Mouse (Mus musculus) CH12.LX (cell line): ENCODE data around the gene Pard6a. TPM values are rescaled to one million over a fixed set of nuclear protein-coding genes. Genes with fewer than 3 reads are reported as not detected.

Source experiments
- DNase-seq: peaks from one replicate; pipeline ENCODE4 v3.0.0-alpha.2; 2013; ENCODE audit errors: extremely low read depth
- H3K27ac ChIP-seq: 2 replicates; pipeline ENCODE4 v1.5.1; 2012; ENCODE audit warnings: low read depth, mild to moderate bottlenecking, control low read depth, moderate library complexity; ENCODE audit not compliant: insufficient read depth
- H3K27me3 ChIP-seq: replicated peaks from 2 replicates; pipeline ENCODE3; 2012; ENCODE audit warnings: inconsistent platforms
- H3K36me3 ChIP-seq, 2 experiments: replicated peaks in 1 of 2; 2 replicates each; pipeline versions ENCODE3 to v1.6.1; 2012; ENCODE audit warnings: inconsistent platforms in 1 of 2, low read length in 1 of 2, mild to moderate bottlenecking in 1 of 2, mixed read lengths in 1 of 2, moderate library complexity in 1 of 2; ENCODE audit not compliant: control insufficient read depth in 1 of 2, insufficient read depth in 1 of 2
- H3K4me1 ChIP-seq, 2 experiments: 2 replicates each; pipeline ENCODE4 v1.6.1; 2012; ENCODE audit warnings: inconsistent platforms in 1 of 2, moderate library complexity in 1 of 2; ENCODE audit not compliant: insufficient read depth in 2 of 2, control insufficient read depth in 1 of 2
- H3K4me2 ChIP-seq: 2 replicates; pipeline ENCODE4 v1.6.1; 2012; ENCODE audit warnings: low read depth, mild to moderate bottlenecking, control low read depth; ENCODE audit not compliant: poor library complexity, insufficient read depth, severe bottlenecking
- H3K4me3 ChIP-seq, 3 experiments: fragments of 150-350 bp in 1 of 3; sonication (generic) in 1 of 3; replicated peaks in 1 of 3; 2 replicates each; pipeline versions ENCODE3 to v1.5.1; 2011 to 2012; ENCODE audit warnings: low read depth in 2 of 3, low read length in 2 of 3, mild to moderate bottlenecking in 2 of 3, moderate library complexity in 2 of 3, control low read depth in 1 of 3, improper control_type of control experiment in 1 of 3, inconsistent platforms in 1 of 3, mixed read lengths in 1 of 3; ENCODE audit not compliant: poor library complexity in 1 of 3
- H3K79me2 ChIP-seq: replicated peaks from 2 replicates; pipeline ENCODE4 v1.6.1; 2012; ENCODE audit warnings: mild to moderate bottlenecking, moderate library complexity; ENCODE audit not compliant: control insufficient read depth, poor library complexity, insufficient read depth, severe bottlenecking; ENCODE audit errors: extremely low read depth
- H3K9ac ChIP-seq: 2 replicates; pipeline ENCODE4 v1.6.1; 2012; ENCODE audit warnings: low read depth, mild to moderate bottlenecking, control low read depth, moderate library complexity; ENCODE audit not compliant: insufficient read depth
- H3K9me3 ChIP-seq: replicated peaks from 2 replicates; pipeline ENCODE3; 2012; ENCODE audit warnings: low read length, inconsistent platforms, mixed read lengths
- CHD1 ChIP-seq: IDR thresholded peaks from 2 replicates; pipeline ENCODE4 v1.6.1; 2012; ENCODE audit warnings: low read depth, low read length, improper control_type of control experiment, inconsistent platforms
- CHD2 ChIP-seq: IDR thresholded peaks from 2 replicates; pipeline ENCODE4 v1.6.1; 2011; ENCODE audit warnings: low read length, improper control_type of control experiment
- CTCF ChIP-seq, 2 experiments: IDR thresholded peaks in 1 of 2; conservative IDR thresholded peaks in 1 of 2; 2 replicates each; pipeline ENCODE4 v1.5.1; 2011 to 2012; ENCODE audit warnings: low read depth in 2 of 2, low read length in 2 of 2, improper control_type of control experiment in 1 of 2, inconsistent platforms in 1 of 2, mild to moderate bottlenecking in 1 of 2, moderate library complexity in 1 of 2
- ELF1 ChIP-seq: IDR thresholded peaks from 2 replicates; pipeline ENCODE4 v1.6.1; 2014; ENCODE audit warnings: low read depth, mild to moderate bottlenecking, inconsistent platforms, low read length, improper control_type of control experiment
- HCFC1 ChIP-seq: IDR thresholded peaks from 2 replicates; pipeline ENCODE4 v1.6.1; 2012; ENCODE audit warnings: low read depth, mild to moderate bottlenecking, inconsistent platforms, low read length, improper control_type of control experiment
- IRF4 ChIP-seq: IDR thresholded peaks from 2 replicates; pipeline ENCODE4 v1.6.1; 2014; ENCODE audit warnings: low read depth, mild to moderate bottlenecking, inconsistent platforms, low read length, improper control_type of control experiment
- JUN ChIP-seq: IDR thresholded peaks from 2 replicates; pipeline ENCODE4 v1.6.1; 2011; ENCODE audit warnings: low read depth, mild to moderate bottlenecking, low read length, improper control_type of control experiment, moderate library complexity; ENCODE audit not compliant: insufficient read depth
- KAT2A ChIP-seq: IDR thresholded peaks from 2 replicates; pipeline ENCODE4 v1.6.1; 2012; ENCODE audit warnings: low read length, improper control_type of control experiment, inconsistent platforms; ENCODE audit not compliant: insufficient replicate concordance
- MAX ChIP-seq: IDR thresholded peaks from 2 replicates; pipeline ENCODE4 v1.6.1; 2011; ENCODE audit warnings: low read length, improper control_type of control experiment
- MAZ ChIP-seq: IDR thresholded peaks from 2 replicates; pipeline ENCODE4 v1.6.1; 2012; ENCODE audit warnings: low read depth, mild to moderate bottlenecking, inconsistent platforms, low read length, improper control_type of control experiment, moderate library complexity
- MYC ChIP-seq: IDR thresholded peaks from 2 replicates; pipeline ENCODE4 v1.6.1; 2011; ENCODE audit warnings: low read depth, mild to moderate bottlenecking, improper control_type of control experiment, low read length
- NELFE ChIP-seq: IDR thresholded peaks from 2 replicates; pipeline ENCODE4 v1.6.1; 2011; ENCODE audit warnings: low read depth, low read length, improper control_type of control experiment
- NRF1 ChIP-seq: IDR thresholded peaks from 2 replicates; pipeline ENCODE4 v1.6.1; 2014; ENCODE audit warnings: low read depth, mild to moderate bottlenecking, inconsistent platforms, low read length, improper control_type of control experiment, moderate library complexity
- PAX5 ChIP-seq: IDR thresholded peaks from 2 replicates; pipeline ENCODE4 v1.6.1; 2012; ENCODE audit warnings: low read length, inconsistent platforms, mixed read lengths
- POLR2A ChIP-seq: IDR thresholded peaks from 2 replicates; pipeline ENCODE4 v1.6.1; 2011; ENCODE audit warnings: low read depth, mild to moderate bottlenecking, improper control_type of control experiment, low read length
- RAD21 ChIP-seq: IDR thresholded peaks from 2 replicates; pipeline ENCODE4 v1.6.1; 2011; ENCODE audit warnings: low read depth, mild to moderate bottlenecking, low read length, improper control_type of control experiment, moderate library complexity
- SIN3A ChIP-seq: IDR thresholded peaks from 2 replicates; pipeline ENCODE4 v1.6.1; 2012; ENCODE audit warnings: low read length, improper control_type of control experiment, inconsistent platforms
- SMC3 ChIP-seq: IDR thresholded peaks from 2 replicates; pipeline ENCODE4 v1.6.1; 2011; ENCODE audit warnings: low read depth, low read length, improper control_type of control experiment
- USF1 ChIP-seq: IDR thresholded peaks from 2 replicates; pipeline ENCODE4 v1.6.1; 2014; ENCODE audit warnings: low read depth, mild to moderate bottlenecking, inconsistent platforms, low read length, improper control_type of control experiment
- ZMIZ1 ChIP-seq: IDR thresholded peaks from 2 replicates; pipeline ENCODE4 v1.6.1; 2012; ENCODE audit warnings: low read depth, mild to moderate bottlenecking, inconsistent platforms, low read length, improper control_type of control experiment
- ZNF384 ChIP-seq: IDR thresholded peaks from 2 replicates; pipeline ENCODE4 v1.6.1; 2012; ENCODE audit warnings: low read depth, low read length, improper control_type of control experiment, inconsistent platforms
- dilution Hi-C: fragments of 300-500 bp; cut with MboI; formaldehyde crosslinking; loops from 2 replicates; pipeline ENCODE4 v1.14.3; 2020; ENCODE audit warnings: low sequenced_read_pairs; ENCODE audit not compliant: extremely low pct_unique_long_range_greater_than_20kb, extremely low pct_ligation_motif_present
- in situ Hi-C: fragments of 300-500 bp; cut with MboI; formaldehyde crosslinking; loops from 3 replicates; pipeline ENCODE4 v1.14.3; 2019; ENCODE audit warnings: low sequenced_read_pairs, low pct_ligation_motif_present, low pct_unique_long_range_greater_than_20kb, mixed read lengths
- polyA plus RNA-seq: library from polyadenylated mRNA; unstranded; fragments of >175 nt; gene quantifications from 2 replicates; pipeline ENCODE4 v1.2.1, GENCODE M21; 2012; ENCODE audit warnings: low read depth; ENCODE audit not compliant: insufficient read length
- total RNA-seq, 2 experiments: library from RNA; depleted of rRNA; stranded (reverse); fragments of 300-350 nt in 1 of 2; fragments of >200 nt in 1 of 2; gene quantifications; 2 replicates each; pipeline ENCODE4 v1.2.3; 2012 to 2014

Pard6a gene
- total and polyA plus RNA-seq, 3 experiments, result 15.9 to 32.3 (median 23.3) TPM

- no peak for DNase-seq
- in situ Hi-C loops, result no loop called here
- H3K9me3 ChIP-seq, result no peaks in the 10 kb centered on the region
- H3K79me2 ChIP-seq, result no peaks in the 10 kb centered on the region
- peaks cover 3 to 28% of the 10 kb centered on the region in 2 experiments for H3K36me3 ChIP-seq
- no peak overlapping the region for H3K4me3 ChIP-seq
- TF ChIP-seq KAT2A, result no peak
- TF ChIP-seq USF1, result no peak
- no peak for TF ChIP-seq POLR2A
- TF ChIP-seq SMC3, result no peak
- no peak for TF ChIP-seq ELF1
- no peak for TF ChIP-seq JUN
- TF ChIP-seq CHD1, result no peak
- no peak for TF ChIP-seq MYC
- TF ChIP-seq MAX, result no peak
- no peak for TF ChIP-seq IRF4
- TF ChIP-seq SIN3A, result no peak
- TF ChIP-seq MAZ, result no peak
- TF ChIP-seq NELFE, result no peak
- TF ChIP-seq PAX5, result no peak
- TF ChIP-seq NRF1, result no peak
- no peak for TF ChIP-seq CTCF (conservative IDR thresholded peaks at IDR 0.05 in 1 of 2, IDR thresholded peaks at IDR 0.05 in 1 of 2; ENCODE audit: low read depth in 2 of 2, low read length in 2 of 2)
- TF ChIP-seq RAD21, result no peak
- TF ChIP-seq, all 38 proteins: peak for 0
- dilution Hi-C loops, result no loop called here
- no peaks in the 10 kb centered on the region for H3K27me3 ChIP-seq
- no peak overlapping the region for H3K27ac ChIP-seq
- H3K4me2 ChIP-seq, result no peak overlapping the region
- H3K4me1 ChIP-seq, result peaks cover 0 to 18% of the 10 kb centered on the region in 2 experiments; a peak in 2 of 4 replicates
- H3K9ac ChIP-seq, result no peak overlapping the region
Observed at GRCm38 (mm10) chr8:105727397-105728124, 26.6 kb downstream of the Pard6a start.

GRCm38 (mm10) chr8:105732186-105732585 is 31.2 kb downstream of the Pard6a start:
- dilution Hi-C loops, result no loop called here
- Histone ChIP-seq H3K9me3 (no peaks in the 10 kb centered on the region), H3K9ac (no peak overlapping the region), H3K27ac (no peak overlapping the region), H3K36me3 (peaks cover 0 to 9% of the 10 kb centered on the region in 2 experiments), H3K4me1 (peaks cover 0 to 21% of the 10 kb centered on the region in 2 experiments; a peak in 2 of 4 replicates), H3K79me2 (no peaks in the 10 kb centered on the region), H3K4me3 (no peak overlapping the region), H3K27me3 (no peaks in the 10 kb centered on the region), H3K4me2 (no peak overlapping the region)
- TF ChIP-seq CHD2, result no peak
- TF ChIP-seq ELF1, result no peak
- TF ChIP-seq HCFC1, result no peak
- no peak for TF ChIP-seq ZNF384
- no peak for TF ChIP-seq ZMIZ1
- TF ChIP-seq JUN, result no peak
- in situ Hi-C loops, result no loop called here
- no peak for DNase-seq
